Mouse (Mus musculus): ENCODE data around the gene Itga8. TPM values are rescaled to one million over a fixed set of nuclear protein-coding genes. Genes with fewer than 3 reads are reported as not detected.

The Itga8 gene
- polyA plus RNA-seq, 1 experiment, result 0.77 TPM

DNA sequence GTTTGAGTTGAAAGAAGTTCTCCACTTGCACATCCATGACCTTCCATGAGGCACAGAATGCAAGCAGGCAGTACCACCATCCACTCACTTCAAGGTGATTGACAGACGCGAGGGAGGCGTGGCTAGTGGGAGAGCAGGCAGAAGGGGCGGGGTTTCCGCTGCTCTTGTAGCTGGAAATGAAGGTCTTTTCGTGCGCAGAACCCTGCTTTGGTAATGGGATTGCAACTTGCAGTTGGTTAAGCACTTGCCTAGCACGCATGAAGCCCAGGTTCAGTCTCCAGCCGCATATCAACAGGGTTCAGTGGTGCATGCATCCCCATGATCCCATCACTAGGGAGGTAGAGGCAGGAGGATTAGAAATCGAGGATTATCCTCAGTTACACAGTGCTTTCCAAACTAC, 25.5 kb upstream of the Itga8 start:
- peak in 1 of 2 experiments; percentile 5 for DNase-seq
- H3K27ac ChIP-seq (ENCODE audit: insufficient read depth, low read length), result no peak overlapping the region
- TF ChIP-seq POLR2A (IDR thresholded peaks at IDR 0.05; ENCODE audit: borderline replicate concordance, insufficient read depth, low read length), result no peak
- no peak for TF ChIP-seq CTCF (IDR thresholded peaks at IDR 0.05; ENCODE audit: borderline replicate concordance, insufficient read depth, low read depth, low read length)
- H3K4me1 ChIP-seq (ENCODE audit: control insufficient read depth, insufficient read depth, low read length), result no peaks in the 10 kb centered on the region
- WGBS, result 25% methylated on average over 10 of the region's 10 CpGs
- H3K27me3 ChIP-seq (ENCODE audit: control insufficient read depth, insufficient read depth, low read length), result no peaks in the 10 kb centered on the region
- no peak overlapping the region for H3K4me3 ChIP-seq (replicated peaks; ENCODE audit: insufficient read depth, low read depth, low read length)

DNA sequence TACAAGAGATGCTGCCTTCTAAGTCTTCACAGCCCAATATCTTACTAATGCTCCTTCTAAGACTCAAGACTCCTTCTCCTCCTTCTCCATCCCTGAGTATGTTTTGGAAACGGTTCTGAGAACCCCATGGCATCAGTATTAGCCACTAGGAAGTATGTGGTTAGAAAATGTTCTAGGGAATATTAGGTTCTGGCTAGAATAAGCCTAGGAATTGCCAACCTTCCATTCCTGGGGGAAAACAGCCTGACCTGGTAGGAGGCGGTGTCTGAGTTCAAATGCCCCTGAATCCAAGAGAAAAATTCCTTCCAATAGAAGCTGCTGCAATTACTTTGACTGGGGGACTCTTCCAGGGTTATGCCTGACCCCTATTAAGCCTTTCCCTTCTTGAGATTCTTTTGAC, 24.1 kb upstream of the Itga8 start:
- no peak for TF ChIP-seq CTCF (IDR thresholded peaks at IDR 0.05; ENCODE audit: borderline replicate concordance, insufficient read depth, low read depth, low read length)
- TF ChIP-seq POLR2A (IDR thresholded peaks at IDR 0.05; ENCODE audit: borderline replicate concordance, insufficient read depth, low read length), result no peak
- 35% methylated on average over 2 of the region's 2 CpGs for WGBS
- DNase-seq, result no peak
- no peaks in the 10 kb centered on the region for H3K4me1 ChIP-seq (ENCODE audit: control insufficient read depth, insufficient read depth, low read length)
- no peak overlapping the region for H3K4me3 ChIP-seq (replicated peaks; ENCODE audit: insufficient read depth, low read depth, low read length)
- no peaks in the 10 kb centered on the region for H3K27me3 ChIP-seq (ENCODE audit: control insufficient read depth, insufficient read depth, low read length)
- H3K27ac ChIP-seq (ENCODE audit: insufficient read depth, low read length), result no peak overlapping the region

DNA sequence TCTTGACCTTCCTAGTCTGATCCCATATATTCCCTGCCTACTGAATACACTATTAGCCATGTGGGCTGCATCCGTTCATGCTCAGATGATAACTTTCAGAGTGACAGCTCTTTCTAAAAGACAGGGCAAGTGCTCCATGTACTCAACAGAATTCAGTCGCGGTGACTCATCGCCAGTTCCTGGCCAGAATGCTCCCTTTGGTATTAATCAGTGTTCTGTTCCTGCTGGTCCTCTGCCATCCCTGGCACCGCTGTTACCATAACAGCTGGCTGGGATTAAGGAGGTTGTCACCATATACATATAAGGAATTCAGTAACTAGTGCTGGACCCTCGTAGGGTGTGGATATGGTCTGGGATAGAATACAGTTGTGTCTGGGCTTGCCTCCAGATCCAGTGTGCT, 23.7 kb upstream of the Itga8 start:
- H3K27ac ChIP-seq (ENCODE audit: insufficient read depth, low read length), result no peak overlapping the region
- H3K27me3 ChIP-seq (ENCODE audit: control insufficient read depth, insufficient read depth, low read length), result no peaks in the 10 kb centered on the region
- DNase-seq, result no peak
- WGBS, result 11% methylated on average over 6 of the region's 6 CpGs
- H3K4me3 ChIP-seq (replicated peaks; ENCODE audit: insufficient read depth, low read depth, low read length), result no peak overlapping the region
- TF ChIP-seq POLR2A (IDR thresholded peaks at IDR 0.05; ENCODE audit: borderline replicate concordance, insufficient read depth, low read length) (no peak), CTCF (IDR thresholded peaks at IDR 0.05; ENCODE audit: borderline replicate concordance, insufficient read depth, low read depth, low read length) (no peak)
- no peaks in the 10 kb centered on the region for H3K4me1 ChIP-seq (ENCODE audit: control insufficient read depth, insufficient read depth, low read length)

DNA sequence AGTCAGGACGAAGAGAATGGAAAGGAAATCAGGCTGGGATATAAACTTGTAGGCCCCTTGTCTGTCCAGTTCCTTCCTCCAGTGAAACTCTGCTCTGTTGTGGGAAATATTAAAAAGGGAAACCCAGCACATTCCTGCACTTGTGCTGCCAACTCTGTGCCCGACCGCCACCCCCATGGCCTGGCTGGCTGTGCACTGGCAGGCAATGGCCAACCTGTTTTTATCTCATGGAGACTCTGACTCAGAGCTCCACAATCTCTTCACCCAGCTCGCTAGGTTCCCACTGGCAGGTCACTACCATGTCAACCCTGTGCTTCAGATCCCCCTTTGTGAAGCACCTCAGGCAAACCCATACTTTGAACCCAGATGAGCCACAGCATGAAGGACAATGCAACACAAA, 19.2 kb upstream of the Itga8 start:
- H3K4me1 ChIP-seq (ENCODE audit: control insufficient read depth, insufficient read depth, low read length), result no peaks in the 10 kb centered on the region
- no peak for DNase-seq
- H3K4me3 ChIP-seq (replicated peaks; ENCODE audit: insufficient read depth, low read depth, low read length), result no peak overlapping the region
- H3K27me3 ChIP-seq (ENCODE audit: control insufficient read depth, insufficient read depth, low read length), result no peaks in the 10 kb centered on the region
- WGBS, result 78% methylated on average over 4 of the region's 4 CpGs
- H3K27ac ChIP-seq (ENCODE audit: insufficient read depth, low read length), result no peak overlapping the region
- TF ChIP-seq POLR2A (IDR thresholded peaks at IDR 0.05; ENCODE audit: borderline replicate concordance, insufficient read depth, low read length), result no peak
- no peak for TF ChIP-seq CTCF (IDR thresholded peaks at IDR 0.05; ENCODE audit: borderline replicate concordance, insufficient read depth, low read depth, low read length)

DNA sequence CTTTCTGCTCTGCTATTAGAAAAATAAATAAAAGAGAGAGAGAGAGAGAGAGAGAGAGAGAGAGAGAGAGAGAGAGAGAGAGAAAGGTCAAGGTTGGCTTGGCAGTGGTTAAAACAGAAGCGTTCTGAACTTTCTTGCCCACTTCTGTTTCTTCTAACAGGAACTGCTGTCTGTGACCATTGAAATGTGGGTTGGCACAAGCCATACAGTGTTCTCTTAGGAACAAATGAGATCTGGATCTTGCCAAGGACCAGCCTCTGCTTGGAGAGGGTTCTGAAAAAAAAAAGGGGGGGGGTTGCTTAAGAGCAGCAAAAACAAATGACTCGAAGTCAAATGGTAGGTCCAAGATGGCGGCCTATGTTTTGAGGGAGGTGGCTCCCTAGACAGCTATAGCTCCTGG, 17.0 kb upstream of the Itga8 start:
- no peak overlapping the region for H3K4me3 ChIP-seq (replicated peaks; ENCODE audit: insufficient read depth, low read depth, low read length)
- no peak for TF ChIP-seq CTCF (IDR thresholded peaks at IDR 0.05; ENCODE audit: borderline replicate concordance, insufficient read depth, low read depth, low read length)
- no peak for TF ChIP-seq POLR2A (IDR thresholded peaks at IDR 0.05; ENCODE audit: borderline replicate concordance, insufficient read depth, low read length)
- H3K4me1 ChIP-seq (ENCODE audit: control insufficient read depth, insufficient read depth, low read length), result no peaks in the 10 kb centered on the region
- H3K27ac ChIP-seq (ENCODE audit: insufficient read depth, low read length), result no peak overlapping the region
- H3K27me3 ChIP-seq (ENCODE audit: control insufficient read depth, insufficient read depth, low read length), result no peaks in the 10 kb centered on the region
- DNase-seq, result no peak
- WGBS, result 79% methylated on average over 3 of the region's 3 CpGs

DNA sequence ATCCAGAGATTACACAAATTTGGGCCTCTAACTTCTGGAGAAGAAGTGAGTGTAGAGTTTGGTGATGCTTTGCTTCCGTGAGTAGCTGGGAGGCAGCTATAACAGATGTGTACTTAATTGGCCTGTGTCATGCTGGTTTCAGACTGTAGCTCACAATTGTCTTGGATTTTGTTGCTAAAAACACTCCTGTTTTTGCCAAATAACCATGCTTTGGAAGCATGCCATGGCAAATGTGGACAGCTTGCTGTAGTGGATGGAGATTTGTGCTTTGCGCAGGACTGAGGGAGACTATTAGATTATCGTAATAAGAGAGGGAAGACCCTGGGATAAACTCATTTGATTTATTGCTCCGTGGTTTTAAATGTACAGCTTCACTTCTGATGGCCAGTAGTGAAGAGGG, 16.3 kb upstream of the Itga8 start:
- DNase-seq, result no peak
- Histone ChIP-seq H3K4me3 (replicated peaks; ENCODE audit: insufficient read depth, low read depth, low read length) (no peak overlapping the region), H3K4me1 (ENCODE audit: control insufficient read depth, insufficient read depth, low read length) (no peaks in the 10 kb centered on the region), H3K27me3 (ENCODE audit: control insufficient read depth, insufficient read depth, low read length) (no peaks in the 10 kb centered on the region), H3K27ac (ENCODE audit: insufficient read depth, low read length) (no peak overlapping the region)
- WGBS, result 31% methylated on average over 4 of the region's 4 CpGs
- TF ChIP-seq POLR2A (IDR thresholded peaks at IDR 0.05; ENCODE audit: borderline replicate concordance, insufficient read depth, low read length), result no peak

DNA sequence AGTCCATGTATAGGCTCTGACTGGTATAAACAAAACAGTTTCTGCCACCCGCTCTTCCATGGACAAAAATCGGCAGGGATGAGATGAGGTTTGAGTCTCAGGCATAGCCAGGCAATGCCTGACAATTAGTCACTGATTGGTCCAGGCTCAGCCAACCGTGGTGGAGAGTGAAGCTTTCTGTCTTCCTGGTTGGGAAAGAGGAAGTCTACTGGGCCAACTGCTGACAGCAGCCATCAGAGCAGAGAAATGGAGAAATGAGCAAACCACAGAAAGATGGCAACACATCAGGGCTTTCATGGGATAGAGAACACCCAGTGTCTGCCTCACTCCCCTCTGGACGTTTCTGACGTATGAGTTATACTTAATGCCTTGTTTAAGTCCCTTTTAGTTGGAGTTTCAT, 15.6 kb upstream of the Itga8 start:
- no peak overlapping the region for H3K27ac ChIP-seq (ENCODE audit: insufficient read depth, low read length)

DNA sequence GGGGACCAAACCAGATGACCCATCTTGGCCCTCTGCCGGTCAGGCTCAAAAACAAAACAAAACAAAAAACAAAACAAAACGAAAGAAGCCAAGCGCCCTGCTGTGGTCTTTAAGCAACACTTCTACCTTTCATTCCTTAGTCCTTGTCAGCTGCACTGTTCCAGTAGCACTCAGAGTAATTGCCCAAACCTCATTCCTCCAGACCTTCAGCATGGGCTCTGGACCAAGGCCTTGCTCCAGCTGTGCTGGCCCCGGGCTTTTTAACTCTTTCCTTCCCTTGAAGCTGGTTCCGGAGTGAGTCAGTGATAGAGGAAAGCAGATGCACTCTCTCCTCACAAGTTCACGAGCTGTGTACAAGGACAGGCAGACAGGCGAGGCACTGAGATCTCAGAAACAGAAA, 14.6 kb upstream of the Itga8 start:
- TF ChIP-seq CTCF (IDR thresholded peaks at IDR 0.05; ENCODE audit: borderline replicate concordance, insufficient read depth, low read depth, low read length), result no peak
- TF ChIP-seq POLR2A (IDR thresholded peaks at IDR 0.05; ENCODE audit: borderline replicate concordance, insufficient read depth, low read length), result no peak
- WGBS, result 21% methylated on average over 7 of the region's 7 CpGs
- Histone ChIP-seq H3K27ac (ENCODE audit: insufficient read depth, low read length) (no peak overlapping the region), H3K4me3 (replicated peaks; ENCODE audit: insufficient read depth, low read depth, low read length) (no peak overlapping the region), H3K27me3 (ENCODE audit: control insufficient read depth, insufficient read depth, low read length) (no peaks in the 10 kb centered on the region), H3K4me1 (ENCODE audit: control insufficient read depth, insufficient read depth, low read length) (no peaks in the 10 kb centered on the region)
- DNase-seq, result no peak

More for the DNA sequence above, 15.6 kb upstream of the Itga8 start:
- Histone ChIP-seq H3K4me3 (replicated peaks; ENCODE audit: insufficient read depth, low read depth, low read length) (no peak overlapping the region), H3K27me3 (ENCODE audit: control insufficient read depth, insufficient read depth, low read length) (no peaks in the 10 kb centered on the region), H3K4me1 (ENCODE audit: control insufficient read depth, insufficient read depth, low read length) (no peaks in the 10 kb centered on the region)
- TF ChIP-seq POLR2A (IDR thresholded peaks at IDR 0.05; ENCODE audit: borderline replicate concordance, insufficient read depth, low read length), result no peak
- TF ChIP-seq CTCF (IDR thresholded peaks at IDR 0.05; ENCODE audit: borderline replicate concordance, insufficient read depth, low read depth, low read length), result no peak
- DNase-seq, result no peak
- WGBS, result 57% methylated on average over 5 of the region's 5 CpGs

Measured in cerebellum, adult 2 months (tissue).